Mouse (Mus musculus): ENCODE results near the gene AL732309.1.

Gene AL732309.1

GRCm38 (mm10) chr2:25236614-25237013 lies 10.0 kb downstream of the AL732309.1 start, which contains the start of gene Rnf224:
Gene Rnf224, minus strand, starts transcription at chr2:25236787.
- H3K36me3 ChIP-seq (ENCODE audit: control insufficient read depth, insufficient read depth, low read length, poor library complexity, severe bottlenecking) = no peaks in the 10 kb centered on the region
- no peak for DNase-seq (ENCODE audit: low read depth, low spot score)
- H3K27me3 ChIP-seq (ENCODE audit: control insufficient read depth, insufficient read depth, low read length, poor library complexity, severe bottlenecking) = no peaks in the 10 kb centered on the region

- no peaks in the 10 kb centered on the region for H3K27me3 ChIP-seq (ENCODE audit: control insufficient read depth, insufficient read depth, low read length, poor library complexity, severe bottlenecking)
- DNase-seq (ENCODE audit: low read depth, low spot score) = no peak
Observed at GRCm38 (mm10) chr2:25234551-25235220, 12.0 kb downstream of the AL732309.1 start.

GRCm38 (mm10) chr2:25234050-25234449 lies 12.6 kb downstream of the AL732309.1 start, which contains the start of gene Slc34a3:
Gene Slc34a3, minus strand, starts transcription at chr2:25234364.
- no peak for DNase-seq (ENCODE audit: low read depth, low spot score)

More at GRCm38 (mm10) chr2:25234551-25235220, 12.0 kb downstream of the AL732309.1 start:
- H3K36me3 ChIP-seq (ENCODE audit: control insufficient read depth, insufficient read depth, low read length, poor library complexity, severe bottlenecking) = no peaks in the 10 kb centered on the region

GRCm38 (mm10) chr2:25233421-25233820 lies 13.2 kb downstream of the AL732309.1 start:
- DNase-seq (ENCODE audit: low read depth, low spot score) = no peak
- Histone ChIP-seq H3K36me3 (ENCODE audit: control insufficient read depth, insufficient read depth, low read length, poor library complexity, severe bottlenecking) (no peaks in the 10 kb centered on the region), H3K27me3 (ENCODE audit: control insufficient read depth, insufficient read depth, low read length, poor library complexity, severe bottlenecking) (no peaks in the 10 kb centered on the region)

More at GRCm38 (mm10) chr2:25234050-25234449, 12.6 kb downstream of the AL732309.1 start, which contains the start of gene Slc34a3:
- H3K27me3 ChIP-seq (ENCODE audit: control insufficient read depth, insufficient read depth, low read length, poor library complexity, severe bottlenecking) = no peaks in the 10 kb centered on the region
- no peaks in the 10 kb centered on the region for H3K36me3 ChIP-seq (ENCODE audit: control insufficient read depth, insufficient read depth, low read length, poor library complexity, severe bottlenecking)

GRCm38 (mm10) chr2:25231038-25231437 lies 15.6 kb downstream of the AL732309.1 start:
- no peaks in the 10 kb centered on the region for H3K27me3 ChIP-seq (ENCODE audit: control insufficient read depth, insufficient read depth, low read length, poor library complexity, severe bottlenecking)
- no peaks in the 10 kb centered on the region for H3K36me3 ChIP-seq (ENCODE audit: control insufficient read depth, insufficient read depth, low read length, poor library complexity, severe bottlenecking)
- no peak for DNase-seq (ENCODE audit: low read depth, low spot score)

- H3K27me3 ChIP-seq (ENCODE audit: control insufficient read depth, insufficient read depth, low read length, poor library complexity, severe bottlenecking) = no peaks in the 10 kb centered on the region
- H3K36me3 ChIP-seq (ENCODE audit: control insufficient read depth, insufficient read depth, low read length, poor library complexity, severe bottlenecking) = no peaks in the 10 kb centered on the region
- no peak for DNase-seq (ENCODE audit: low read depth, low spot score)
Observed at GRCm38 (mm10) chr2:25230581-25230980, 16.1 kb downstream of the AL732309.1 start.

- Histone ChIP-seq H3K36me3 (ENCODE audit: control insufficient read depth, insufficient read depth, low read length, poor library complexity, severe bottlenecking) (no peaks in the 10 kb centered on the region), H3K27me3 (ENCODE audit: control insufficient read depth, insufficient read depth, low read length, poor library complexity, severe bottlenecking) (no peaks in the 10 kb centered on the region)
- no peak for DNase-seq (ENCODE audit: low read depth, low spot score)
Observed at GRCm38 (mm10) chr2:25229582-25229981, 17.1 kb downstream of the AL732309.1 start.

GRCm38 (mm10) chr2:25228995-25229530 lies 17.6 kb downstream of the AL732309.1 start:
- no peak for DNase-seq (ENCODE audit: low read depth, low spot score)
- no peaks in the 10 kb centered on the region for H3K36me3 ChIP-seq (ENCODE audit: control insufficient read depth, insufficient read depth, low read length, poor library complexity, severe bottlenecking)
- no peaks in the 10 kb centered on the region for H3K27me3 ChIP-seq (ENCODE audit: control insufficient read depth, insufficient read depth, low read length, poor library complexity, severe bottlenecking)

- Histone ChIP-seq H3K36me3 (ENCODE audit: control insufficient read depth, insufficient read depth, low read length, poor library complexity, severe bottlenecking) (no peaks in the 10 kb centered on the region), H3K27me3 (ENCODE audit: control insufficient read depth, insufficient read depth, low read length, poor library complexity, severe bottlenecking) (no peaks in the 10 kb centered on the region)
- peak; percentile 94 for DNase-seq (ENCODE audit: low read depth, low spot score)
Observed at GRCm38 (mm10) chr2:25228431-25228889, 18.2 kb downstream of the AL732309.1 start.

- DNase-seq (ENCODE audit: low read depth, low spot score) = no peak
- H3K36me3 ChIP-seq (ENCODE audit: control insufficient read depth, insufficient read depth, low read length, poor library complexity, severe bottlenecking) = no peaks in the 10 kb centered on the region
- H3K27me3 ChIP-seq (ENCODE audit: control insufficient read depth, insufficient read depth, low read length, poor library complexity, severe bottlenecking) = no peaks in the 10 kb centered on the region
Observed at GRCm38 (mm10) chr2:25227406-25227805, 19.3 kb downstream of the AL732309.1 start.

GRCm38 (mm10) chr2:25226864-25227263 lies 19.8 kb downstream of the AL732309.1 start:
- Histone ChIP-seq H3K36me3 (ENCODE audit: control insufficient read depth, insufficient read depth, low read length, poor library complexity, severe bottlenecking) (no peaks in the 10 kb centered on the region), H3K27me3 (ENCODE audit: control insufficient read depth, insufficient read depth, low read length, poor library complexity, severe bottlenecking) (no peaks in the 10 kb centered on the region)
- no peak for DNase-seq (ENCODE audit: low read depth, low spot score)

- no peak for DNase-seq (ENCODE audit: low read depth, low spot score)
- H3K27me3 ChIP-seq (ENCODE audit: control insufficient read depth, insufficient read depth, low read length, poor library complexity, severe bottlenecking) = no peaks in the 10 kb centered on the region
- H3K36me3 ChIP-seq (ENCODE audit: control insufficient read depth, insufficient read depth, low read length, poor library complexity, severe bottlenecking) = no peaks in the 10 kb centered on the region
Observed at GRCm38 (mm10) chr2:25225811-25226379, 20.8 kb downstream of the AL732309.1 start.

GRCm38 (mm10) chr2:25224766-25225752 lies 21.6 kb downstream of the AL732309.1 start:
- no peaks in the 10 kb centered on the region; the same call in 1 of the 2 replicates for H3K36me3 ChIP-seq (ENCODE audit: control insufficient read depth, insufficient read depth, low read length, poor library complexity, severe bottlenecking)
- DNase-seq (ENCODE audit: low read depth, low spot score) = peak; percentile 99
- no peaks in the 10 kb centered on the region for H3K27me3 ChIP-seq (ENCODE audit: control insufficient read depth, insufficient read depth, low read length, poor library complexity, severe bottlenecking)

- Histone ChIP-seq H3K36me3 (ENCODE audit: control insufficient read depth, insufficient read depth, low read length, poor library complexity, severe bottlenecking) (no peaks in the 10 kb centered on the region; the same call in 1 of the 2 replicates), H3K27me3 (ENCODE audit: control insufficient read depth, insufficient read depth, low read length, poor library complexity, severe bottlenecking) (no peaks in the 10 kb centered on the region)
- no peak for DNase-seq (ENCODE audit: low read depth, low spot score)
Observed at GRCm38 (mm10) chr2:25224492-25224765, 22.2 kb downstream of the AL732309.1 start, which contains the start of gene Tubb4b. Gene Tubb4b, minus strand, starts transcription at chr2:25224702.
